Mouse (Mus musculus) embryonic fibroblast, embryonic 13.5 days (primary cell): ENCODE results near the gene Mcoln1.

Source experiments
- CTCF ChIP-seq: IDR thresholded peaks from 2 replicates; pipeline ENCODE4 v1.5.1; 2011; ENCODE audit warnings: mild to moderate bottlenecking, control low read depth, low read length, moderate library complexity, borderline replicate concordance; ENCODE audit not compliant: insufficient read depth
- POLR2A ChIP-seq: IDR thresholded peaks from 2 replicates; pipeline ENCODE4 v1.6.1; 2011; ENCODE audit warnings: low read depth, mild to moderate bottlenecking, control low read depth, low read length, moderate library complexity

DNA sequence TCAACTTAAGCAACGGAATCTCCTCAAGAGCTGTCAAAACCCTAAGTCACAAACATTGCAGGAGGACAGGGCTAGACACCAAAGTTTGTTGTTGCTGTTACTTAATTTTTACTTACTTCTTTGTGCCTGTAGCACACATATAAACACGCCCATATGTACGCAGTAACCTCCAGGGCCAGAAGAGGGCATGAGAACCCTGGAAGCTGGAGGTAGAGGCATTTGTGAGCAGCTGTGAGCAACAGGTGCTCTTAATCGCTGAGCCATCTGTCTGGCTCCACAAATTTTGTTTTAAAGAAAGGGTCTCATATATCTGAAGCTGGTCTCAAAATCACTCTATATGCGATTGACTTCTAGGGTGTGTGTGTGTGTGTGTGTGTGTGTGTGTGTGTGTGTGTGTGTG is 35.9 kb upstream of the Mcoln1 start:
- TF ChIP-seq POLR2A (no peak), CTCF (peak; percentile 20; the same call in 1 of the 2 replicates)
